Mouse (Mus musculus) kidney, adult 9 months (tissue): ENCODE results near the gene Gm19426.

Experiments used
- DNase-seq: peaks from one replicate; pipeline ENCODE4 v3.0.0; 2022

The Gm19426 gene

DNA sequence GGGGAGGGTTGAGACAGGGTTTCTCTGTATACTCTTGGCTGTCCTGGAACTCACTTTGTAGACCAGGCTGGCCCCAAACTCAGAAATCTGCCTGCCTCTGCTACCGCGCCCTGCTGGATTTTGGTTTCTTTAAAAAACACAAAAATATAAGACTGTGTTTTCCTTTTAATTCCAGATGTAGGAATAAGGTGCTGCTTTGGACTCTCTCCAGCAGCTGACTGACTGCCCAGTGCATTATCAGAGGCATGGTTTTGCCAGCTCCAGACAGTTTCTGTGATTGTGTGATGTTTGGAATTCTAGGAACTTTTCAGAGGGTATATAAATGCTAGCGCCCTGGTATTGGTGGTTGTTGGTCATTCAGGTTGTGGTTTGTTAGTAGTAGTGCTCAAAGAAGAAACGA lies 26.1 kb downstream of the Gm19426 start:
- no peak for DNase-seq

DNA sequence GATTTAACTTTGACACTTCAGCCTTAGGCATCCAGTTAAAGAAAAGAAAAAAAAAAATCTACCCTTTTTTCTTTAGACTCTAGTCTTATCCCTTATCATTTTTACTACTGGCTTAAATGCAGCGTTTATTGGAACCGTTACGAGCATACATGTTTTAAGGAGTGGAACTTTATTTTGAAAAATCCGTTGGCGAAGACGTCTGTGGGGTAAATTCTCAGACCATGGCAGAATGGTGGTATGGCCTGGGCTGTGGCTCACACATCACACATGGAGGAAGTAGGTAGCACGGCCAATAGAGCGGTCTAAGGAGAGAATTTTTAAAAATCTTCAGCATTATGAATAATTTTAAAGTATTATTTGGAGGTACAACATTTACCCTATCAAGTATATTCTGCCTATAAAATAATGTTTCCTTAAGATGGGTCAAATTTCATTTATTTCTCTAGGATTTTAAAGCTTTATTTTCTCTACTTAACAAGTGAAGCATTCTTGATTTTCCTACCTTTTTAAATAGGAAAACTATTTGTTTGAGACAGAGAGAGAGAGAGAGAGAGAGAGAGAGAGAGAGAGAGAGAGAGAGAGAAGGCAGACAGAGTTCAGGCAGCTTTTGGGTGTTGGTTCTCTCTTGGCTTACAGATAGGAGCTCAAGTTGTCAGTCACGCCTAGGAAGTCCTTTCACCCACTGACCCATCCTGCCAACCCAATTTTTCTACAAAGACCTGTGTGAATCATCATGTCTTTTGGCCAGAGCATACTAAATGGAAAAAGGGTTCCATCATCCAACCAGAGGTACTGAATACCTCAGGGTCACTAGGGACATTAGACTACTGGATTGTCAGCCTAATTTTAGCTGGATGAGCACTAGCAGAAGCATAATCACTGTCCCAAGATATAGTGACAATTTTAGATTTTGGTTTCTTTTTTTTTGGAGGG lies 26.8 kb downstream of the Gm19426 start:
- DNase-seq, result no peak

DNA sequence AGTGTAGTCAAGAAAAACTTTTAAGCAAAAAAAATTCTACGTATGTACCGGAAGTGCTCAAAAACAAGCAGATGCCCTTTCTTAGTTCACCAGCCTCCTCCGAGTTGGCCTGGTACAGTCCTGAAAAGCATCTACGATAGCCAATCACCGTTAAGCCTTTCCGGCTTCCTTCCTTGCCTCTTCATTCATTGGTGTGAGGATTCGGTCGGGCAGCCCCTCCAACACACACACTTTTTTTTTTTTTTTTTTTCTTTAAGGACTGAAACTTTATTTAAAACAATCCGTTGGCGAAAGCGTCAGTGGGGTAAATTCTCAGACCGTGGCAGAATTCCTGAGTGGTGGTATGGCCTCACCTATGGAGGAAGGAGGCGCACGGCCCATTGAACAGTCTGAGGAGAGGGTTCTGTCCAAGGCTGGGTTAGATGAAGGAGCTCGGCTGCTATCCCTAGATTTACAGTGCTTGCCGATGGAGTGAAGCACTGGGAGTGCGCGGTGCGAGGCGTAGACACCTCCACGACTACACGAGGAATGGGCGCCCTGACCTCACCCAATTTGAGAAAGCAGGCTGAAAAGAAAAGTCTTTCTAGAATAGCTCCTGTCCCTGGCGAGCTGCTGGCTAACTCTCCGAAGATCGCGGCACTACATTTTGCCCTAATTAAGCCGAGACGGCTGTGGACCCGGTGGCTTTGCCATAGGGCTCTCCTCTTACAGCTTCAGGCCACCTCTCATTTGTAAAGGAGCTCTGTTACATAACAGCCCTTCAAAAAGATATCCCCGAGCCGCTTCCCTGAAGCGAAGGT lies 27.7 kb downstream of the Gm19426 start:
- peak; percentile 96 for DNase-seq

DNA sequence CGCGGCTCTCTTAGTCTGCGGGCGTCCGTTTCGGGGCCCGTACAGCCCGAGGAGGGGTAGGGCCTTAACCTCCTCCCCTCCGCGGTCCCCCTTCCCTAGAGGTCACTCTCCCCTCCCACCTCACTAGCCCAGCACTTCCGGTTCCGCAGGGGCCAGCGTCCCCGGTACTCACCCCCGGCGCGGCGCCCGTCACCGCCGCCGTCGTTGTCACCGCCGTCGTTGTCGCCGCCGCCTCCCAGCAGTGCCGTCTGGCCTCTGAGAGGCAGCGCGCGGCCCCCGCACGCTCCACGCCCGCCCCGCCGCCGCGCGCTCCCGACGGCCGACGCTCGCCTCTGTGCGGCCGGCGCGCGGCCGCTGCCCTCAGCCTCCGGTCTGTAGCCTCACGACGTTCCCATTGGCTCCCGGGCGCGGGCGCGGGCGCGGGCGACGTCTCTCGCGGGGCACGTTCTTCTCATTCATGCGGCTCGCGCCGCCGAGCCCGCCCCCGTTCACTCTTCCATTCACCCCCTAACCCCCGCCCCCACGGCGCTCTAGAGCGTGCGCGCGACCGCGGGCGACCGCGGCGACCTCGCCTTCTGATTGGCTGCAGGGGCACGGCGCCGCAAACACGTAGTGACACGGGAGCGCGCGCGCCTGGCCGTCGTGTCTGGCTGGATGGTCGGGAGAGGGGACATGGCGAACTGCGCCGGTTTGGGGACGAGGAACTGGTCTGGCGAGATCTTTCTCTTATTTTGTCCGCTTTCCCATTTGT lies 28.5 kb downstream of the Gm19426 start, which contains the start of gene Zdhhc5:
Gene Zdhhc5, minus strand, starts transcription at position 370 of the 751 bp plus-strand sequence.
- peak; percentile 99 for DNase-seq

DNA sequence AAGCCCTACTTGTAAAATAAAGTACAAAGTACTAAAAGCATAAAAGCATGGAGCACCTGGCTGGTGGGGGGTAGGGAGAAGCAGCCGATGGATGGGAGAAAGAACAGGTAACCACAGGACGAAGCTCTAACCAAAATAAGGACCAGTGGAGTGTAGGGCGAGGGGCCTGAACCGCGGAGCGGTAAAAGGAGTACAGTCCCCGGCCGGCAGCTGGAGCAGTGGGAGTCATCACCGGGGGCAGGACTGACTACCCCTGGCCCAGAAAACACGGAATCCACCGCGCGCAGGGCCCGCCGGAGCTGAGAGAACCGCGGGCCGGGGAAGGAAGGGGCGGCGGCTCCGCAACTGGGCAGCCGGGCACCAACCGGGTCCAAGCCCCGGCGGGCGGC lies 29.0 kb downstream of the Gm19426 start:
- DNase-seq, result no peak

DNA sequence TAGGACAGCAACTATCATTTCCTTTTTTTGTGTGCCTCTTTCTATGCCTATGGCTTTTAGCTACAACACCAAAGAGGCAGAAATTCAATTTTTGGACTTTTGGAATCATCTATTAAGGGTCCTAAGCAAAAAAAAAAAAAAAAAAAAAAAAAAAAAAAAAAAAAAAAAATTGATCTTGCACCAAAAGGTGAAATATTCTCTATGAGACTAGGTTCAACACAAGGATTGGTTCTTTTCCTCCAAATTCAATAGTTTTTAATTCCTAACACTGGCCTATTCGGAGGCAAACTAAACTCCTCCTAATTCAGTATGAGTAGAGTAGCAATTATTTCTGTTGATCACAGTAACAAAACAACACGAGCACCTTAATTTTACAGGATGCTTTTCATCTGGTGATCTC lies 31.6 kb downstream of the Gm19426 start:
- DNase-seq, result no peak

DNA sequence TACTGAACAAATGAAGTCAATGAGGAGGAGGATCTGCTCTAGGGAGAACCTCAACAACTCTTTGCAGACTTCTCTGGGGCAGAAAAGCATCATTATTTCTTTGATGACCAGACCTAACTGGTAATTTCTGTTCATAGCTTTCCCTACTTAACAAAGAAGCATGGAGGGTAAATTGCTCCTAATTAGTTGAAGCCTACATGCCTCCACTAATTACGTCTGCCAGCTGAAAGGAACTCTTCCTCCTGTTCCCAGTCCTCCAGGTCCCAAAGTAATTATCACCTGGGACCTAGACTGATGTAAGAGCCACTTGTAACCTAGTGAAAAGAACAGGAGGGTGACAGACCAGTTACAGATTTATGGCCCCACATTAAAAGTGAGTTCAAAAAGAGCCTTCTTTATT lies 35.9 kb downstream of the Gm19426 start:
- no peak for DNase-seq

DNA sequence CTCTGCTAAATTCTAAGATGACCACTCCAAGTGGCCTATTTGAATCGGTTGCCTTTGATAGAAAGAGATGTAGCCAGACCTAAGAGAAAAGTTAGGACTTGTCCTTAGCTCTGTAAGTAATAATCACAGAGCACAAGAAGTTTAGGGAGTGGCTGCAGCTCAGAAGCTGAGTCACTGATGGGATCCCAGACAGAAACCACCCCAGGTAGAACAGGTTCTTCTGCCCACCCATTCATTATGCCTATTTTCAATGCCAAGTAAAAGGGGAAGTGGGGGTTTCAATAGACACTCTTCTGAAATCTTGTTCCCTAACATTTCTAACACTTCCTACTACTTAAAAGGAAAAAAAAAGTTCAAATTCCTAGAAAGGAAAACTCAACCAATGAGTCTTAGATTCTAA lies 38.2 kb downstream of the Gm19426 start:
- DNase-seq, result no peak

DNA sequence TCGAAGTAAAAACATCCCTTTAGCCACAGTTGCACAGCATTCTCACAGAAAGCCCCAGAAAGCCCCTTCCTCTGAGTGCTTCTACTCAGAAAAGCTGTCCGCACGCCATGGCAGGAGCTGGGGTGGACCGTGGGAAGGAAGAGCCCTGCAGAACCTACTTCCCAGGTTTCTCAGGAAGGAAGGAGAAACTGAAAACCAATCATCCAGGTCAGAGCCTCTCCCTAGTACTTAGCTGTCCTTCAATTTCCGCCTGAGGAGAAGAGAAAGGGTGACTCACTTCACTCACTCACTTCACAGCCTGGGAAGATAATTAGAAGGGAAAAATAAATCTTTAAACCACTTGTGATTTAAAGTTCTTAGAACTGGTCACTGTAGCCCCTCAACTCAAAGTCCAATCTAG lies 39.1 kb downstream of the Gm19426 start:
- DNase-seq, result no peak

DNA sequence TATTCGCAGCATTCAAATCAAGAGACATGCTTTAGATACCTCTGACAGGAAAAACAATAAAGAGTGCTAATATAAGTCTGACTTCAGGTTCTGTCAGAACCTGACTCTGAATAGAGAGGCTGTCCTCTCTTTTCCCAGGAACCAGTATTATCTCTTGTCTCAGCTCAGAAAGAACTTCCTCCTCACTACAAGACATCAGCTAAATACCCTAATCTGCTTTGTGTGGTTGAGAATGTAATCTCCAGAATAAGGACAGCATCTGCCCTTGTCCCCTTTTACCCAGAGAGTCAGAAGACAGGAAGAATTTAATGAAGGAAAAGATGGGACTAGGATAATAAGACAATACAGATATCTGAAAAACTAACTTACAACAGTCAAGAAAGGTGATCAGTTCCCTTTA lies 40.0 kb downstream of the Gm19426 start:
- DNase-seq, result no peak

DNA sequence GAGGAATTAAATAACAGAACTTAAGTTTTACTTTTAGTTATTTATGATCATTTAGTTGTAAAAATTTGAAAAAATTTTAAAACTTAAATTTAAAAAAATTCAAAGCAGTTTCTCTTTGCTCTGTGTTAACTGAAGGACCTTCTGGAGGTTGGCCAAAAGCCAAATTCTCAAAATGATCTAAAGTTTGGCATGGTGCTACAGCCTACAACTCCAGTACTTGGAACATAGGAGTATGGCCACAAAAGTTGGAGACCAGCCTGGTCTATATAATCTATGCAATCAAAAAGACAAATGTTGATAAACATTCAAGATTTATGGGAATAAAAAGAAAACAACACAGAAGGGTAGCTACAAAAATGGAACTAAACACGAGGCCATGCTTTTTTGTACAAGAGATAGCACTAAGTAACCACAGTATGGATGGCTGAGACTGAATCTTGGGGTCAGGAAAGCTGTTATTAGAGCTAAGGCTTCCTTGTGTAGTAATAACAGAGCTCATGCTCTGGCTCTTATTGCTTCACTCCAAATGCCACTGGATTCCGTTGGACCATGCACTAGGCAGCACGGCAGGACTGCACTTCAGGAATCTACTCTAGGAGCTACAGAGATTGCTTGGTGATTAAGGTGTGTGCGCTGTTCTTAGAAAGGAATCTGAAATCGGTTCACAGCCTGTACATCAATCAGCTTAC lies 48.3 kb downstream of the Gm19426 start:
- DNase-seq, result no peak
